Mouse (Mus musculus): ENCODE data around the gene Gm21970. TPM values are rescaled to one million over a fixed set of nuclear protein-coding genes. Genes with fewer than 3 reads are reported as not detected.

The Gm21970 gene
- total RNA-seq, 2 experiments from 2014 or later = not detected

- ATAC-seq (replicated peaks; ENCODE audit: poor library complexity) = peak; percentile 88
Observed at GRCm38 (mm10) chr16:91372577-91373472, 18.7 kb upstream of the Gm21970 start, which contains the start of gene Ifnar2. TSS of gene Ifnar2 (plus strand) at chr16:91372783.

GRCm38 (mm10) chr16:91373473-91374252 lies 17.9 kb upstream of the Gm21970 start:
- ATAC-seq (replicated peaks; ENCODE audit: poor library complexity) = no peak

GRCm38 (mm10) chr16:91374253-91374634 lies 17.3 kb upstream of the Gm21970 start:
- ATAC-seq (replicated peaks; ENCODE audit: poor library complexity) = peak; percentile 27

DNA sequence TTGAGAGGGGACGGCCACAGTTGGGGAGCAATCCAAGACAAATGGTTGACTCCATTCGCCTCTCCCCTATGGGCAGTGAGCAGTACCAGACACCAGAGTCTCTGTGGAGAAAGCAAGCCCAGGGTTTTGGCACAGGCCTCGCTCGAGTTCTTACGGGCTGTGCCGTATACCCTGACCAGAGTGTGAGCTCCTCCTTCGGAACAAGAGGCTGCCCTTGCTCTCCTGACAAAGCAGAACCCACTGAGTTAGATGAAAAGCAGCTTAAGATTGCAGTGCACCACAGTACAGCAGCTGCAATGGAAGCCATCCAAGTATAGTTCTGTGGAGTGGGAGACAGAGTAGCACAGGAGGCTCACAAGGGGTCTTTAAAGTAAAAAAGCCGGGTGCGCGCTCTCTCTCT lies 14.8 kb upstream of the Gm21970 start:
- ATAC-seq (replicated peaks; ENCODE audit: poor library complexity) = no peak

DNA sequence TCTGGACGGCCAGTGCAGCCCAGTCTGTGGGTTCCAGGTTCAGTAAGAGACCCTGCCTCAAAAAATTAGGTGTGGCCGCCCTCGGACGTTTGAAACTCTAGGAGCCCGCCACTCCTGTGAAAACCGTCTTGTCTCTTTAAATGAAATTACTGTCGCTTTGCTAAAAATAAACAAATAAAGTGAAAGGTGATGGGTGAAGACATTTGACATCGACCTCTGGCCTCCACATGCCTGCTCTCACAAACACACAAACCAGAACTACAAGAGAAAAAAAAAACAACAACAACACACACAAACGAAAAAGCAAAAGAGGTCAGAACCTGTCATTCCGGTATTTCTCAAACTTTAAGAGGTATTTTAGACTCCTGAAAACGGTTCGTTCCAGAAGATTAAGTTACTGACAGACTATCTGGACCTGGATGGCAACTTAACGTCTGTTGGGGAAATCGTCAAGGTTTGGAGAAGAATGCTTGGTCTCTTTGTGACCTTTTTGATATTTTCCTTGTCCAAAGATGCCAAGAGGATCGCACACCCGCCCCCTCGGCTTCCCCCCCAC lies 13.0 kb upstream of the Gm21970 start:
- no peak for ATAC-seq (replicated peaks; ENCODE audit: poor library complexity)

- ATAC-seq (replicated peaks; ENCODE audit: poor library complexity) = no peak
Observed at GRCm38 (mm10) chr16:91378991-91379390, 12.5 kb upstream of the Gm21970 start.

DNA sequence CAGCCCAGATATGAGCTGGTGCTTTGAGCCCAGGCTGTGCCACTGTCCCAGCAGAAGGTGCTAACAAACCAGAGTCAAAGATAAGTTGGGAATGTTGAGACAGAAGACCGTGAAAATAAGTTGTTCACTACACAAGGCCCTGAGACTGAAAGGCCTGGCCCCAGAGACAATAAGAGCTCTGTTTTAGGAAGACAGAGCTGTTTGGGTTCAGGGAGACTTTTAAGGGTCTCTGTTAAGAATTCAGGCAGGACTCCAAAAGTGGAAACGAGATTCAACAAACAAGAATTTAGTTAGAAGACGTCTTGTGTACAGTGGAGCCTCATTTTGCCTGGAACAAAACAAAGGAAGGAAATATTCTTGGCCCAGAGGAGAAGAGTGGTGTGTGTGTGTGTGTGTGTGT lies 12.1 kb upstream of the Gm21970 start:
- ATAC-seq (replicated peaks; ENCODE audit: poor library complexity) = no peak

- peak; percentile 81 for ATAC-seq (replicated peaks; ENCODE audit: poor library complexity)
Observed at GRCm38 (mm10) chr16:91380151-91380550, 11.4 kb upstream of the Gm21970 start.

- no peak for ATAC-seq (replicated peaks; ENCODE audit: poor library complexity)
Observed at GRCm38 (mm10) chr16:91381606-91382005, 9.9 kb upstream of the Gm21970 start.

DNA sequence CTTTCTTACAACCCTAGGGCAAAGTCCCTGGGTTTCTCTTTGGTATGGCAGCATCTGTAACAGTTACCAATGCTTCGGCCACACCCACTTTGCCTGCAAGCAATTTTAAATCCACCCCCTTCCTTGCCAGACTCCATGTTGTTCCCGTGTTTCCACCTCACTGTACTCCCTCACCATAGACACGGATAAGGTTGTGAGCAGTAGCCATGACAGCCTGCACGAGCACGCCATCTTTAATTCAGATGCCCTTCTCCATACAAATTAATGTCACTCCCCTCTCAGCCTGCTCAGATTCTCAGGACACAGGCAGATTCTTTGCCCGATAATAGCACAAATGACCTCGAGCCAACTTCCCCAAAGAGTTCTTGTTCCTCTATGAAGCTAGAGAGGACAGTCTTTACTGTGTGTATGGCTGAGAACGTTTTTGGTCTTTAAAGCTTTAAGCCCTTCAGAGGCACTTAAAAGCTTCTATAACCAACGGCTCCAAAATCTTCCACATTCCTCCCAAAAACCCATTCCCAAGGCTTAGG lies 9.2 kb upstream of the Gm21970 start:
- ATAC-seq (replicated peaks; ENCODE audit: poor library complexity) = 0 out of 2 replicates have a peak, but pooled peaks have one; percentile 13

- no peak for ATAC-seq (replicated peaks; ENCODE audit: poor library complexity)
Observed at GRCm38 (mm10) chr16:91384221-91384620, 7.3 kb upstream of the Gm21970 start.

GRCm38 (mm10) chr16:91385621-91386020 lies 5.9 kb upstream of the Gm21970 start:
- ATAC-seq (replicated peaks; ENCODE audit: poor library complexity) = no peak

DNA sequence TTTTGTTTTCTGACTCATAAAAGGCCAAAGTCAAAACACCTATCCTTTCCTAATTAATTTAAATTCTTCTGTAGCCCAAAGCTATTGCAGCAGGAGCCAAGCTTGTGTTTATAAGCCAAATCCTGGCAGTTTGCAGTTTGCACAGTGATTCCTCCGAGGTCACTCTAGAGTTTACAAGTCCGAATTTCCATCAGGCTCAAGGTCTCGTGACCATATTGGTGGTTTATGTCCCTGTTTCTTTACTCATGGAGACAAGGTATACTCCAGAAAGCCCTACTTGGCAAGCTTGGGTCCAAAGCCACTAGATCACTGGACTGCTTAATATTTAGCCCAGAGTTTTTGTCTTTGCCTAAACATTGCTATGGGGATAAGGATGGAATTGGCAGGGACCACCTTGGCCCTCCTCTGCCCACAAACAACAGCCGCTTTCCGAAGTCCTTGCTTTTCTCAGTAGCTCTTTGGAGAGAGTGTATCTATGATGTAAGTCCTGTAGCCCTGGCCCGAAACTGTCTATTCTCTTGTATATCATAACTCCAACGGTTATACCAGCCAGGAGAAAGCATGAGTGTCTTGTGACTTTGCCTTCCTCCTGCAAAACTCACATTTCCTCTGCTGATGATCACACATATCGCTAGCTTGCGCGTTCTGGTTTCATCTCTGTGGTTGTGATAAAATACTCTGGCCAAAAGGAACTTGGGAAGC lies 5.0 kb upstream of the Gm21970 start:
- ATAC-seq (replicated peaks; ENCODE audit: poor library complexity) = peak; percentile 9; the same call in 1 of the 2 replicates

GRCm38 (mm10) chr16:91387121-91387486 lies 4.4 kb upstream of the Gm21970 start:
- peak; percentile 54 for ATAC-seq (replicated peaks; ENCODE audit: poor library complexity)

DNA sequence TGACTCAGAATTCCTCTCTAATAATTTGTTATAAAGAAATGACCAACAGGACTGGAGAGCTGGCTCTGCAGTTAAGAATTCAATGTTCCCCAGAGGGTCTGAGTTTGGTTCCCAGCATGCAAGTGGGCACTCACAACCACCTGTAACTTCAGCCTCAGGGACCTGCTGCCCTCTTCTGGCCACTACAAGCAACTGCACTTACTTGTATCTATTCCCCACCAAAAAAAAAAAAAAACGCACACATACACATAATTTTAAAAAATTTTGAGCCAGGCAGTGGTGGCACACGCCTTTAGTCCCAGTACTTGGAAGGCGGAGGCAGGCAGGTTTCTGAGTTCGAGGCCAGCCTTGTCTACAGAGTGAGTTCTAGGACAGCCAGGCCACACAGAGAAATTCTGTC lies 1.4 kb upstream of the Gm21970 start:
- ATAC-seq (replicated peaks; ENCODE audit: poor library complexity) = peak; percentile 79

DNA sequence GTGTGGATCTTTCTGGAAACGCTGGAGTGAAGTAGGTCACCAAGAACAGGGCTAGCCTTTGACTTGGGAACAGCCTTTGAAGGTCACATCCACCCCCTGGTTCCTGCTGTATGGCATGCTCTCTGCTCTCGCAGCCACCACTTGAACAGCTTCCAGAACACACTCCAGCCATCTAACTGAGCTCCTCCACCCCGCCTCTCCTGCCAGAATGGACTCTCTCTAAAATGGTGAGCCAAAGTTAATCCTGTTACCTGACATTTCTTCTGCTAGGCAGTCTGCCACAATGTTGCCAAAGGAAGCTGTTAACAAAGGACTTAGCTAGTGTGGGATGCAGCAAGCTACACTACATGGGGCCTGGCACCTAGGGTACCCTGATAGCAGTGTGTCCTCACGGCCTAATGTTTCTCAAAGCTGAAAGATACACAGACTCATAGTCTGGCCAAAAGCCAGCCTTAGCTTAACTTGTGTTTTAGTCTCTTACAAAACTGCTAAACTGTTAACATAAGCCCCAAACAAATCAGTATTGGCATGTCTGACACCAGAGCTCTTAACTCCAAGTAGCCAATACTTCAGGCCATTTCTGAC lies 3.4 kb downstream of the Gm21970 start:
- peak; percentile 24; the same call in 1 of the 2 replicates for ATAC-seq (replicated peaks; ENCODE audit: poor library complexity)

DNA sequence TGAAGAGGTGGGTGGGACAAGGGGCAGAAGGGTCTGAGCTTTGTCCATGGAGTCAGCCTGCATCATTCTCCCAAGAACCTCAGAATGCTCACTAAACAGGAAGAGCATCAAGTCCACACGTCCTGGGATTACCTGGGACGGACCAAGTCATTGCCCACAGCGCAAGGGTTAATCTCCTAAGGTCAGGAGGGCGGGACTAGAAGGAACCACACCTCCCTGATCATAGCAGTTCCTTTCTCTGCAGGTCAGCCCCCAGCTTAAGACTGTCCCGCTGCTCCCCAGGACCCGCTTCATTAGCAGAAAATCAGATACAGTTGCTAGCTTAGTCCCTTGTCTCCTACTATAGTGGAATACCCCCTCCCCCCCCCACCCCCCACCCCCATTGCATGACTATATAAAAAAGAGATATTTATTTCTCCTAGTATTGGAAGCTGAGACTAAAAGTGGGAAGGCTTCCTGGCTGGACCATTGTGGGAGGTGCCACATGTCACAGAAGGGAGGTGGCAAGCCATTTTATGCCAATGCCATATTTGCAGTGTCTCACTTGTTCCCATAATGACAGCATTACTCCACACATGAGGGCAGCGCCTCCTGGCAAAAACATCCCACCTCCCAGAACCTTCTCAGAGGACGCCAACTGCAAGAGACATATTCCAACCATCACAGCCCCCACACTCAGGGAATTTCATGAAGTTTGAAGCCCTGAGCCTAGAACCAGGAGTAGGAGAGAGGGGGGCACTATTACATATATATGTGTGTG lies 4.3 kb downstream of the Gm21970 start:
- 0 out of 2 replicates have a peak, but pooled peaks have one; percentile 18 for ATAC-seq (replicated peaks; ENCODE audit: poor library complexity)

- ATAC-seq (replicated peaks; ENCODE audit: poor library complexity) = peak; percentile 78
Observed at GRCm38 (mm10) chr16:91396844-91397537, 5.5 kb downstream of the Gm21970 start.

GRCm38 (mm10) chr16:91398030-91398429 lies 6.5 kb downstream of the Gm21970 start:
- peak; percentile 34 for ATAC-seq (replicated peaks; ENCODE audit: poor library complexity)
